Mouse (Mus musculus) monocyte, adult 5-6 weeks (primary cell): ENCODE data around the gene Cabp7. TPM values are rescaled to one million over a fixed set of nuclear protein-coding genes. Genes with fewer than 3 reads are reported as not detected.
A peak's percentile ranks its signal among the peaks of the same experiment; 100 is the strongest.
"Not testable (repeated sequence)": the region's sequence is repeated elsewhere in the genome, so short reads cannot be mapped to it uniquely, and the experiment has no call there.

Experiments
- ATAC-seq: fragments of 153-309, 156-312 bp; replicated peaks from 2 replicates; pipeline ENCODE4 v1.8.0; 2017; ENCODE audit warnings: mild to moderate bottlenecking; ENCODE audit not compliant: low TSS enrichment, insufficient number of reproducible peaks, severe bottlenecking, poor library complexity, low FRiP score
- total RNA-seq: library from RNA; stranded (forward); fragments of 200-1000, 200-491, 200-594 nt; gene quantifications from 3 replicates; pipeline ENCODE4 v1.2.3, GENCODE M21; 2017

The Cabp7 gene
- total RNA-seq, 1 experiment from 2014 or later, result not detected

DNA sequence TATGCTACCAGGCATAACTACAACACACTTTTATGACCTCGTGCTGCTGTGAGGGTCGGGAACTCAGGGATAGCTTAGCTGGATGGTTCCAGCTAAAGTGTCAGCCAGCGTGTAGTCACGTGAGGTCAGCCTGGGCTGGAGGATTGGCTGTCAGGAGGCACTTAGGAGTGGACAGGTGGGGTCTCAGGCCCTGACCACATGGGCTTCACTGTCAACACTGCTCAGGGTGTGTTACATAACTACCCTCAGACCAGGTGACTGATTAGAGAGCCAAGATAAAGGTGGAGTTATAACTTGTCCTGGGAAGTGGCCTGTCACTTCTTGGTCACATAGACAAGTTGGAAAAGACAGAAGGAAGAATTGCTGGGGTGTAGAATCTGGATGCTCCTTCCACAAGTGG lies 31.0 kb downstream of the Cabp7 start:
- no peak for ATAC-seq

DNA sequence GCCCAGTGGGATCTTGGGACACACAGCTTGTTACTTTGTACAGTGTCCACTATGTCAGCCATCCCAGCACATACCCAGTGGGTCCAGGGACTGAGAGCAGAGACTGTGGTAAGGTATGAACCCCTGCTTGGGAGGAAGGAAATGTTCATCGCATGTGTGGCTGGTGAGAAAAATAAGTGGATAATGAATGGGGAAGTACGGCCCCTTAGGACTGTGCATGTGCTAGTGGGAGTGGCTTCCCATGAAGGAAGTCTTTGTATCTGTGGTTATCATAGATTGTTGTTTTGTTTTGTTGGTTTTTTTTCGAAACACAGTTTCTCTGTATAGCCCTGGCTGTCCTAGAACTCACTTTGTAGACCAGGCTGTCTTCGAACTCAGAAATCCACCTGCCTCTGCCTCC lies 31.9 kb downstream of the Cabp7 start:
- peak; percentile 77 for ATAC-seq

DNA sequence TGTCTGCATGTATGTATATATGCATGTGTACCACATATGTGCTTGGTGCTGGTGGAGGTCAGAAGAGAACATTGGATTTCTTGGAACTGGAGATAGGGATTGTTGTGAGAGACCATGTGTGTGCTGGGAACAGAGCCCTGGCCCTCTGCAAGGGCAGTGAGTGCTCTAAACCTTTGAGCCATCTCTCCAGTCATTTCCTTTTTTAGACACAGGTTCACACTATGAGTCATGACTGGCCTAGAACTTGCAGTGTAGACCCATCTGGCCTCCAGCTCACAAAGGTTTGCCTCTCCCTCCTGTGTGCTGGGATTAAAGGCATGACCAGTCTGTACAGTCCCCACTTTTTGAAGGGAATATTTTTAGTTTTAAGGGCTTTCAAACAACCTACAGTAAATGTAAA lies 33.8 kb downstream of the Cabp7 start:
- no peak for ATAC-seq

DNA sequence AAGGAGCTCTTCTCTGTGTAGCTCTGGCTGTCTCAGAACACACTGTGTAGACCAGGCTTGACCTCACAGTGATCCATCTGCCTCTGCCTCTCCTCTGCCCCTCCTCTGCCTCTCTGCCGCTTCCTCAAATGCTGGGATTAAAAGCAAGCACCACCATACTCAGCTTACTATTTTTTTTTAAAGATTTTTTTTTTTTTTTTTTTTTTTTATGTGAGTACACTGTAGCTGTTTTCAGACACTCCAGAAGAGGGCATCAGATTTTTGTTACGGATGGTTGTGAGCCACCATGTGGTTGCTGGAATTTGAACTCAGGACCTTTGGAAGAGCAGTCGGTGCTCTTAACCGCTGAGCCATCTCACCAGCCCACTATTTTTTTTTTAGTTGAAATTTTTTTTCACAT lies 36.4 kb downstream of the Cabp7 start:
- not testable (repeated sequence) for ATAC-seq

DNA sequence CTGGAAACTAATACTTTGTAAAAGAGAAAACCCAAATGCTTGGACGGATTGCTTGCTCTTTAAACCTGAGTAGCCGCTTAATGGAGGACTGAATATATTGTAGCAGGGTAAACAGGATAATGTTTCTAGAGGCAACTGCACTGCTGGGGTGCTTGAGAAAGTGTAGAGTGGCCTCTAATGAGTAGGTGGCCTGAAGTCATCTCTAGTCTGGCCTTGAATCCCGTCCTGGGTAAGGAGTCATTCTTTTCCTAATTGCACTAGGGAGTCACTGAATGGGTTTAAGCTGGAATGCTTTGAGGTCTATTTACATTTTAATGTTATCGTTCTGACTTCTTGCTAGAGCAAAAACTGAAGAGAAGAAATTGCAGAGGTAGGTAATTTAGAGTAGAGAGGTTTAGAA lies 41.4 kb downstream of the Cabp7 start:
- ATAC-seq, result no peak

DNA sequence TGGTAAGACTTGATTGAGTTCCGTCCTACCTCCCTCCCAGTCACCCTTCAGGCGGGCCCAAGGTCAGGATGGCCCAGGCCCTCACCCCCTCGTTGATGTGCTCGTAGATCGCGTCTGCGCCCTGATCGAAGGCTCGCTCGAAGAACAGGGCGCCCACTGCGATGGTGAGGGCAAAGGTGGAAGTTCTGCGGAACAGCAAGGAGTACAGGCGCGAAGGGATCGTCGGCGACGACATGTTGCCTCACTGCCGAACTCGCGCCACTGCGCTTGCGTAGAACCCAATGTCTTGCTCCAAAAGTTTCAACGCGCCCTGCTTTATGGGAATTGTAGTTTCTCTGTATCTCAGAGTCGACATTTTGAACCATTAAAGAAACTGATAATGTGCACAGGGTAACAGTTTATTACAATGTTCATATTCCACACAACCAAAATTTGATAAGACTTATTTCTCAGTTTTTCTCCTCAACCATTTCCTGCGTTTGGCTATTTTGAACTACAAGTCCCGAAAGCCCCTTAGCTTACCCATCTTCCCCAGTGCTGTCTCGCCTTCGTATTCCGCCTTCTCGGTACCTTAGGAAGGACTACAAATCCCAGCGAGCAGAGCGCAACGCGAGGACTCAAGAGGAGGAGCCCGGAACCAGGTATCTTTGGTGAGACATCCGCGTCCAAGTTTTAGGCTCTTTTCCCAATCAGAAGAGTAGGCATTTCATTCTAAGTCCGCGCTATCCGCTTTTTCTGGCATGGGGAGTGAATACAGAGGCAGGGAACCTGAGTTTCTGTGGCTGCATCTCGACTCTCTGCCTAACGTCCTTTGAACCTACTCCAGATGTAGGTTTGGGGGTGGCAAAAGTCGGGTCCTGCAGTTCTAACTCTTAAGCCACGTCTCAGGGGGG lies 42.3 kb downstream of the Cabp7 start, which contains the start of the genes Uqcr10 and Zmat5:
Gene Uqcr10 (minus strand): TSS at position 271 of the 893 bp plus-strand sequence.
Gene Zmat5 (plus strand): TSS at position 607 of the 893 bp plus-strand sequence.
- ATAC-seq, result peak; percentile 97

DNA sequence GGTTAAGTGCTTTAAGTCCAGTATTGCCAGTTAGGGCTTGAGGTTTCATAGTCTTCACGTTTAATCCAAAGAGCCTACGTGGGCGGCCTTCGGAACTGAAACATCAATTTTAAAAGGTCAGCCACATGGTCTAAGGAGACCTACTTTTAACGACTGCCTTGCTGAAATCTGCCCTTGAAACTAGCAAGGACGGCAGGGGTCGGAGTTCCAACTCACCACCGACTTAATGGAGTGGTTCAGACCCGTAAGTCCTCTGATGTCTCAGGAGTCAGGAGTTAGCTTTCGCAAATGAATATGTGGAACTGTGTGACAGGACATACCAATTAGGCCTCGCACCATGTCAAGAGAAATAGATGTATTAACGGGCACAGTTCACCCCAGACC lies 42.9 kb downstream of the Cabp7 start:
- ATAC-seq, result no peak; the same call in 1 of the 2 replicates

DNA sequence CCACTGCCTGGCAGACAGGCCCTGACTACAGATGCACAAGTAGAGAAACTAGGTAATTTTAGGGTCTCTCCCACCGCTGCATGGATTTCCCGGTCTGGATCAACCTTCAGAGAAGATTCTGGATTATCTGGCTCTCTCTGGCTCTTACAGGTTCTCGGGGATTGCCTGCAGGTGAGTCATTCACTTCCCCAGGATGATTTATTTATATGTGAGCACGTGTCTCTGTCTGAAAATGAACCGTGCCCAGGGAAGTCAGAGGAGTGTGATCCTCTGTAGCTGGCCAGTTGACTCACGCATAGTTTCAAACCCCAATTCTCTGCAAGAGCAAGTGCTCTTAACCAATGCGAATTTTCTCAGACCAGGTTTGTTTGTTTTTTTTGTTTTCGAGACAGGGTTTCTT lies 45.9 kb downstream of the Cabp7 start:
- ATAC-seq, result no peak

DNA sequence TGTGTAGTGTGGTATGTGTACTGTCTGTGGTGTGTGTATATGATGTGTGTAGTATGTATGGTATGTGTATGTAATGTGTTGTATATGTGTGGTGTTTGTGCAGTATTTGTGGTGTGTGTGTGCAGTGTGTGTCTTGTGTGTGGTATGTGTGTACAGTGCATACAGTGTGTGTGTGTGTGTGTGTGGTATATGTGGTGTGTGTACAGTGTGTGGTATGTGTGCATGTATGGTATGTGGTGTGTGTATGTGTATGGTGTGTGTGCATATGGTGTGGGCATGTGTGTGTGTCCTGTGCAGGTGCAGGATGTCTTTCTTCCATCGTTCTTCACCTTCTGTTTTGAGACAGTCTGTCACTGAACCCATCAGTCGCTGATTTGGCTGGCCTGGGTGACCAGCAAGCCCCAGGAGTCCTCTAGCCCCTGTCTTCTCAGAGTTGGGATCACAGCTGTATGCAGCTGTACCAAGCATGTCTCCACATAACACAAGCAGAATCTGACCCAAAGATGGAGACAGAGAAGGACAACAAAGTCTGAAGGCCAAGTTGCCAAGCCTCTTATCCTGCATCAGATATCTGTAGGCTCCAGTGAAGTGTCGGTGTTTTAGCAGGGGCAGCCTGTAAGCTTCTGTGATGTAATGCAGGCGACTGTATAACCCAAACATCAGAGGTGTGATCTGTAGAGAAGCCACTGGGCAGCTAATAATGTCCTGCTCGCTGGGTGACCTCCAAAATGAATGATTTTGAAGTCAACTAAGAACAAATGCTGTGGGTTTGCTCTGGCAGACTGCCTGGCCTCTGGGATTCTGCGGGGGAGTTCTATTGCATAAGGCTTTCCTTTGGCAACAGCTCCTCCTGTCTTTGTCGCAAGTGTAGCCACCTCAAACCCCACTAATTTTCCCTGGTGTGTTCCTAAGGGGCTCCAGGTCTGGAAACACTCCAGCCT lies 49.3 kb downstream of the Cabp7 start:
- ATAC-seq, result no peak

DNA sequence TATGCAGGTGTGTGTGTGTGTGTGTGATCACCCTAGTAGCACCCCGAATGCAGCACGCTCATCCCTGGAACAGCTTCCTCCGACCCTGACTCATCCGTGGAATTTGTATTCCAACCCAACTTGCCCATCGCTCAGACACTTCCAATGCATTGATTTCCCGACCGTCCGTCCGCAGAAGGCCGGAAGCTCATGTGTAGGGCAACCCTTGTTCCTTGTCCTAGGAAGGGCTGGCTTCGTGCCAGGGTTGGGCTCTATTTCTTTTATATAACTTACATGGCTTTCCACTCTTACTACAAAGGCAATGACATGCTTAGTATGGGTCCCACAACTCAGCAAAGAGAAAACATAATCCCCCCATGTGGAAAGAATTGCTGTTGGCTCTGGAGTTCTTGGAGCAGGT lies 54.4 kb downstream of the Cabp7 start:
- ATAC-seq, result no peak

DNA sequence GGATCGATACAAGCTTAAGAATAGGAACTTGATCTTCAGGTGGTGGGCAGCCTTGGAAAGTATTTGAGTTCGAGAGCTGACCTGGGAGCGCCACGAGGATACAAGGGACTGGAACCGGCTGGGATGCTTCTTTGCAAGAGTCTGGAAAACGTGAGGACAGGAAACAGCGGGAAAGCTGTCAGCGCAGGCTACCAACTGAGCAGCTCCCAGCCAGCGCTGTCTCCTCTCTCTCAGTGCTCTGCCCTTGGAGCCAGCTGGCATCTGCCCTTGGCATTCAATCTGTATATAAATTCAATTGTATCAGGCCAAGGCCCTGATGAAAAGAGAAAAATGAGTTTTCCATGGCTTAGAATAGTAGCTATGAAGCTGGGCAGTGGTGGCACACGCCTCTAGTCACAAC lies 55.4 kb downstream of the Cabp7 start:
- no peak for ATAC-seq

DNA sequence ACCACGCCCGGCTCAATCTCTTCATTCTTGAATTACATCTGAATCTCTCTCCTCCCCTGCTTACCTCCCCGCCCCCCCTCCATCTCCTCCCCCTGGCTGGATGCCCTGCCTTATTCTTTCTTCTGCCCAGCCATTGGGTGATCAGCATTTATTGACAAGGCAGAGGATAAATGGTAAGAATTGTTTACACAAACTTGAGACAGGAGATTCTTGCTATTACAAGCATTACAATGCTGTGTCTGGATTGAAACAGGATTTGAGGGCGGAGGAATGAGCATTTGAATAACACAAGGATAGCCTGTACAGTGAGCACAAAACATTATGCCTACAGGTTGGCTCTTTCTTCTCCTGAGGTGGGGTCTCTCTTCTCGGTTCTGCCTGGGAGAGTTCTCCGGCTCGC lies 56.2 kb downstream of the Cabp7 start:
- ATAC-seq, result no peak

DNA sequence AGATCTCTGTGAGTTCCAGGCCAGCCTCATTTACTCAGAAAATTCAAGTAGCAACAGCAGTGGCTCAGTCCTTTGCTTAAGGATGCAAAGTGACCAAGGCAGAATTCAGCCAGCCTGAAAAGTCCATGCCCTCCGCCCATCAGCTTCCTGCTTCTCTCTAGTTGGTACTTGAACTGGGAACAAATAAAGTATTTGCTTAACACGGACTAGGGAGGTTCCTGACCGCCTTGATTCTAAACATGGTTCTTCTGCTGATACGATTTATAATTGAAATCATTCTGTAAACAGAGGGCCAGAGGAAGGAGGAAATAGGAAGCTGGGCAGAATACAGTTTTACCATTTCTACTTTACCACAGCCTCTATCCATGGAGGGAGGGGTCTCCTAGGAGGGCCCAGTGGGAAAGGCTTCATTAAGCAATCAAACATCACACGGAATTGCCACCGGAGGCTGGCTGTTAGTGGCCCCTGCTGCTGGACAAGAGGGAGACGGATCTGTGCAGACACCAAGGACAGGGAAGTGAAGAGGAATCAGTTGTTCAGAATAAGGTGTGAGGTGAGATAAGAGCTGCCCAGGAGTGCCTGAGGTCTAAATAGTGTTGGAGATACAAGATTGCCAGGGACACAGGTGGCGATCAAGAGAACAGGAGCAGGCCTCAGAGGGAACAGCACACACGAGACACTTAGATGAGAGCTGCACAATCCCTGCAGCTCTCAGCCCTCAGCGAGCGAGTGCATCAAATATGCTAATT lies 57.8 kb downstream of the Cabp7 start:
- ATAC-seq, result no peak

DNA sequence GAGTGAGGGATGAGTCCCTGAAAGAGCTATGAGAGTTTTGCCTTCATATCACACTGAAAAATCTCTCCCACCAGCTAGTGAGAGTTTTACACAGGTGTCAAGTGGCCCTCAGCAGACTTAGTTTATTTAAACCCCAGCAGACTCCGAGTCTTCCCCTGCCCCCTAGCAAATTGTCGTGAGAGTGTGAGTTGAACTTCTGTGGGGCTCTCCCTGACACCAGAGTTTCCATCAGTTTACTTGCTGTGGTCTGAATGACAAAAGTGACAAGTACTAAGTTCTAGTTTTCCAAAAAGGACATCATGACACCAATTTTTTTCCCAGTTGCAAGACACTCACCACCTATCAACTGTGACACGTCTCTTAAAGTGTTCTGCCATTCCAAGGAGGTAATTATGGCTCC lies 58.7 kb downstream of the Cabp7 start:
- no peak for ATAC-seq

DNA sequence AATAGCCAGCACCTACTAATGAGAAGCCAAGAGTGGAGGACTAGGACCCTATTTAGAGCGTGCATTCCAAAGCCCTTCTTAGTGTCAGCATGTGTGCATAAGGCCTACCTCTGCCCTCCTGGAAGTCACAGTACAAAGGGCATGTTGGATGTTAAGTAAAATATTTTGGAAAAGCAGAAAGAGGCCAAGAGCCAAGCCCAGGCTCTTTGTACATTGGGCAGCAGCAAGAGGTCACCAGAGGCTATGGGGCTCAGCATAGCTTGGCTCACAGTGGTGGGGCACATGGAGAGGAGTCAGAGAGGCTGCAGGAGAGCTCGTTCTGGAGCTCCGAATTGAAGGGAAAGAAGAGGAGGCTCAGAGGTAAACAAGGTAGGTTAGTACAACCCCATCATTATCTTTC lies 59.6 kb downstream of the Cabp7 start:
- ATAC-seq, result no peak
